Mouse (Mus musculus): ENCODE data around the gene Ppa2. TPM values are rescaled to one million over a fixed set of nuclear protein-coding genes. Genes with fewer than 3 reads are reported as not detected.
A peak's percentile ranks its signal among the peaks of the same experiment; 100 is the strongest.

Ppa2 gene
- 116 and 118 TPM in 2 replicates for polyA plus RNA-seq (2015; fragmentation: Nextera tagmentation; extraction: Ambion mirVana)

DNA sequence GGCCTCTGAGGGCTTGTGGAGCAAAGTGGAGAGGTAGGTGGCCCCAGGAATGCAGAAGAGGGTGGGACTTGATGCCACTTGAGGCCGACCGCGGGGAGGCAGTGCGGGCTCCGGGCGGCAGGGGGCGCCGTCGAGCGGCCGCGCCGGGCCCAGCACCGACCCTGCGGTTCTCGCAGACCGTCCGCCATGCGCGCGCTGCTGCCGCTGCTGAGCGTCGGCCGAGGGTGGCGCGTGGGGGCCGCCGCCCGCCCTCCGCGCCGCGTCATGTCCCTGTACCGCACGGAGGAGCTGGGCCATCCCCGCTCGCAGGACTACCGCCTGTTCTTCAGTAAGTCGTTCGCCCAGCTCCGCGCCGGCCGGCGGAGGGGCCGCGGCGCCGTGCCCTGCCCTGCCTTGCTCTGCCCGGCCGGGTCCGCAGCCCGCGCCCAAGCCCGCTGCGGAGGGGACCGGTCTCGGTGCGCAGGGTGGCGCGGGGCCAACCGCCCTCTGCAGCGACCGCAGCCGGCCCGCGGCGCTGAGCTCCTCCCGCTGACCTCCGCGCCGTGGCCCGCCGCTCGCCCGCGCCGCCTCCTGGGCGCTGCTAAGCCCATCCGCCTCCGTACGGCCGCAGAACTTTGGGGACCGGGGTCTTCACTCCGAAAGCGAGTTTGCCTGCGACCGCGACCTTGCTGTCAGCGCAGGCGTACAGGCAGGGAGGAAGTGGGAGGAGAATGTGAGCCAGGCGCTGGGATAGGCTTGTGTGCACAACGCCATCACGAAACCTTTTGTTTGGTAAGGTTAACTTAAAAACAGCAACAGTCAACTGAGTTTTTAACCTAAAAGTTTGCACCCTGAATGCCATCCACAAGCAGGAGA lies at the start of gene Ppa2:
Gene Ppa2 (plus strand): TSS at position 157 of the 855 bp plus-strand sequence.
- H3K4me2 ChIP-seq, result peak within 1 kb of the TSS; percentile 65
- H3K9me3 ChIP-seq, result no peaks in the 10 kb centered on the region
- under 1% methylated on average over 58 of the region's 95 CpGs for WGBS
- H3K27me3 ChIP-seq, result no peaks in the 10 kb centered on the region
- H3K9ac ChIP-seq, result peak within 1 kb of the TSS; percentile 92
- peak; percentile 95 for ATAC-seq (ENCODE audit: borderline replicate concordance, extremely low read depth, low FRiP score, low TSS enrichment)
- H3K36me3 ChIP-seq, result peaks cover 8% of the 10 kb centered on the region
- peak within 1 kb of the TSS; percentile 78 for H3K4me3 ChIP-seq
- H3K27ac ChIP-seq, result peak within 1 kb of the TSS; percentile 98
- 0 out of 2 replicates have a peak, but pooled peaks cover 5% of the 10 kb centered on the region for H3K4me1 ChIP-seq

DNA sequence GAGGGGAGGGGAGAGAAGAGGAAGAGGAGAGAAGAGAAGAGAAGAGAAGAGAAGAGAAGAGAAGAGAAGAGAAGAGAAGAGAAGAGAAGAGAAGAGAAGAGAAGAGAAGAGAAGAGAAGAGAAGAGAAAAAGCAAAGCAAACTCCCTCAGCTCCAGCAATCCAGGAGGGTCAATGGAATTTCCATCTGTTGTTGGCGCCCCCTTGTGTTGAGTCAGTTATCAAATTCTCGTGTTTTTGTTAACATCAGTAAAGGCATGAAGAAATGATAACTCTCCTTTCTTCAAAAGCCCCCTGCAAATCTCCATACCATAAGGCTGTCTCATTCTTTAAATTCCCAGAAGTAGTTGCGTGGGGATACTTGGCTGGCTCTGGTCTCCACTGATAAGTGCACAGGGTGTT lies 38.0 kb upstream of the Ppa2 start:
- Histone ChIP-seq H3K9me3 (no peaks in the 10 kb centered on the region), H3K4me3 (no peak overlapping the region), H3K36me3 (no peaks in the 10 kb centered on the region), H3K4me2 (no peak overlapping the region), H3K27ac (no peak overlapping the region), H3K4me1 (no peaks in the 10 kb centered on the region), H3K9ac (no peak overlapping the region), H3K27me3 (no peaks in the 10 kb centered on the region)
- ATAC-seq (ENCODE audit: borderline replicate concordance, extremely low read depth, low FRiP score, low TSS enrichment), result no peak
- WGBS, result 6% methylated on average over 3 of the region's 3 CpGs

DNA sequence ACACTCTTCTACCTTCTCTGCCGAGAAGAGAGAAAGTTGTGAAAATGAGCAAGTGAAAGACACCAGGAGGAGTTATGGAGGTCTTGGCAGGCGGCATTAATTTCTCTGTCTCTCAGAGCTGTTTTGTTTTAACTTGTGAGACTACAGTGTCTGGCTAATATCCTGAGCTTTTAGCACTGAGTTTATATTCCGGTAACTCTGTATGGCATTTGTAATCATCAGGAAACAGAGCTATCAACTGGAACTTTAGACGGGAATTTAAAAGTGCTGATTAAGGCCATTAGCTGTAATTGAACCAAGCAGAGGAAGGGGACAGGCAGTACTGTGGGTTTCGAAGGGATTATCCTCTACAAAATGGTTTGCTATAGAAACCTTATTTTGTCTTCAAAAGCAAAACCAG lies 25.3 kb upstream of the Ppa2 start:
- Histone ChIP-seq H3K4me2 (no peak overlapping the region), H3K9ac (no peak overlapping the region), H3K9me3 (no peaks in the 10 kb centered on the region), H3K36me3 (no peaks in the 10 kb centered on the region), H3K27me3 (no peaks in the 10 kb centered on the region), H3K4me3 (no peak overlapping the region), H3K27ac (no peak overlapping the region), H3K4me1 (no peaks in the 10 kb centered on the region)
- WGBS, result 53% methylated on average over 5 of the region's 5 CpGs
- no peak for ATAC-seq (ENCODE audit: borderline replicate concordance, extremely low read depth, low FRiP score, low TSS enrichment)

DNA sequence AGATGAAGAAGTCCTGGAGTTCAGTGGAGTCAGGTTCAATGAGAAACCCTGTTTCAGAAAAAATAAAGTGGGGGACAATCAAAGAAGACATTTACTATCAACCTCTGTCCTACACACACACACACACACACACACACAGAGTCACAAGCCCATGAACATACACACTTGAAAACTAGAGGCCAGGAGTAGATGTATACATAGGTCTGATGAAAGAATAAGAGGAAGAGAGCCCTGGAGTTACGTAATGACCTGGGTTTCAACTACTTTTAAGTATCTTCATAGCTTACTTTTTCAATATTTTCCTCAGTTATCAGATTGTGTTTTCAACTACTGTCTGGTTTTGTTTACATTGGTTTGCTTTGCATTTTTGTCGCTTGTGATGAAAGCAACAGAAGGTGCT lies 21.1 kb upstream of the Ppa2 start:
- 89% methylated on average over 2 of the region's 2 CpGs for WGBS

DNA sequence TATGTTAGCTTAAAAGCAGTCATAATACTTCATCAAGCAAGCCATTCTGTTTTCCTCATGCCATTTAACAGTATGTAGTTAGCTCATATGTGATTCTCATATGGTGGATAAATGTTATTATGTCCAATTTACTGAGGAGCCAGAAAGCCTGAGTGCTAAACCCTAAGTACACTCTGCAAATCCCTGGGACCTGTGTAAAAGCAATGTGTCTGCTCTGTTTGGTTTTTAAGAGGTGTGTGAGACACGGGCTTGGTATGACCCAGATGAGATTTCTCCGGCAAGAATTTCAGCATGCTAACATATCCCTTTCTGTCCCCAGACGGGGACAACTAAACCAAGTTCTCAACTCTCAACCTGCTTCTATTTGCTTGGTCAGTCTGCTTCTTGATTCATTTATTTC lies 5.6 kb upstream of the Ppa2 start:
- H3K9ac ChIP-seq, result no peak overlapping the region
- no peak overlapping the region for H3K4me2 ChIP-seq
- no peaks in the 10 kb centered on the region for H3K4me1 ChIP-seq
- H3K27me3 ChIP-seq, result no peaks in the 10 kb centered on the region
- peaks cover 7% of the 10 kb centered on the region for H3K36me3 ChIP-seq
- H3K9me3 ChIP-seq, result no peaks in the 10 kb centered on the region
- no peak overlapping the region for H3K27ac ChIP-seq
- no peak for ATAC-seq (ENCODE audit: borderline replicate concordance, extremely low read depth, low FRiP score, low TSS enrichment)
- 88% methylated on average over 3 of the region's 3 CpGs for WGBS
- H3K4me3 ChIP-seq, result no peak overlapping the region

More for the DNA sequence above, 21.1 kb upstream of the Ppa2 start:
- no peak overlapping the region for H3K4me3 ChIP-seq
- no peaks in the 10 kb centered on the region for H3K4me1 ChIP-seq
- no peak for ATAC-seq (ENCODE audit: borderline replicate concordance, extremely low read depth, low FRiP score, low TSS enrichment)
- no peaks in the 10 kb centered on the region for H3K36me3 ChIP-seq
- no peak overlapping the region for H3K4me2 ChIP-seq
- H3K27me3 ChIP-seq, result no peaks in the 10 kb centered on the region
- no peak overlapping the region for H3K9ac ChIP-seq
- H3K9me3 ChIP-seq, result no peaks in the 10 kb centered on the region
- no peak overlapping the region for H3K27ac ChIP-seq

DNA sequence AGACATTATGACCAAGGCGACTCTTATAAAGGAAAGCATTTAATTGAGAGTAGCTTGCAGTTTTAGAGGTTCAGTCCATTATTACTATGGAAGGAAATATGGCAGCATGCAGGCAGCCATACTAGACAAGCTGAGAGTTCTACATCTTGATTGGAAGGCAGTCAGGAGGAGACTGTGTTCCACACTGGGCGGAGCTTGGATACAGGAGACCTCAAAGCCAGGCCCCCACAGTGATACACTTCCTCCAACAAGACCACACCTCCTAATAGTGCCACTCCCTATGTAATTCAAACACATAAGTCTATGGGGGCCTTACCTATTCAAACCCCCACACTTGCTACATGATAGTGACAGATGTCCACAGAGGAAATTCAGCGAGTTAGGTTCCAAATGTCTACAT lies 1.5 kb upstream of the Ppa2 start:
- WGBS, result 96% methylated on average over 3 of the region's 3 CpGs
- Histone ChIP-seq H3K4me1 (0 out of 2 replicates have a peak, but pooled peaks cover 5% of the 10 kb centered on the region), H3K27me3 (no peaks in the 10 kb centered on the region), H3K9me3 (no peaks in the 10 kb centered on the region), H3K4me3 (no peak overlapping the region), H3K9ac (no peak overlapping the region), H3K27ac (no peak overlapping the region), H3K36me3 (peaks cover 8% of the 10 kb centered on the region), H3K4me2 (no peak overlapping the region)
- ATAC-seq (ENCODE audit: borderline replicate concordance, extremely low read depth, low FRiP score, low TSS enrichment), result no peak

DNA sequence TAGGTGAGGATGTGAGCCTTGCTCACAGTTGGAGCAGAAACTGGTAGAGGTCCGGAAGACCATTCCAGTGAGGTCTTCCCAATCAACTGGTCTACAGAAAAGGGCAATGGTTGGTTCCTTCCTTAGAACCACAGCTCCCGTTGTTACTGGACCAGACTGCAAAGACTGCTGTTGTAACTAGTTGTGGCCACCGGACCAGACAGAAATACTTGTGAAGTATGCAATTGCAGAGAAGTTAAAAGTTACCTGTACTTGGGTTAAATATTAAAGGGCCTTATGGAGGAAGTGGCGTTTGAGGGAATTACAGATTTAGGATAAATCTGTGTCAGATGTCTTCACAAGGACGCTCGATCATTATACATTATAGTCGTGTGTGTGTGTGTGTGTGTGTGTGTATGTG lies 551 bp upstream of the Ppa2 start:
- Histone ChIP-seq H3K4me2 (peak overlapping the region; percentile 65), H3K4me1 (0 out of 2 replicates have a peak, but pooled peaks cover 5% of the 10 kb centered on the region), H3K36me3 (peaks cover 8% of the 10 kb centered on the region), H3K4me3 (no peak overlapping the region), H3K27ac (no peak overlapping the region), H3K9me3 (no peaks in the 10 kb centered on the region), H3K27me3 (no peaks in the 10 kb centered on the region), H3K9ac (no peak overlapping the region)
- WGBS, result 87% methylated on average over 7 of the region's 7 CpGs
- no peak for ATAC-seq (ENCODE audit: borderline replicate concordance, extremely low read depth, low FRiP score, low TSS enrichment)

DNA sequence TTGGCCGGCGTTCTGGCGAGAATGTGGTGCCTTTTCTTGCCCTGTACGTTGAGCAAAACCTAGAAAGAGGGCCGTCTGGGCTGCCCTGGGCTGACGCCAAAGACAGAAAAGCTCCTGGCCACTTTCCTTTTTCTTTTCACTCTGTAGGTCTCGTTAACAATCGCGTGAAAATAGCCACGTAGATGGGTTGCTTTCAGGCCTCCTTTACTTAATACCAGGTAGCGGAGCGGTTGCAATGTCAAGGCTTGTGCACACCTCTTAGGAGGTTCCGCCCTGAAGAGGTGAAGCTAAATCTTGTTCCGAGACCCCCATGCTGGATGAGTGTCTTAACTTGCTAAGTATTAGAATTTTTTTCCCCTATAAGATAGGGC lies 884 bp downstream of the Ppa2 start:
- Histone ChIP-seq H3K9me3 (no peaks in the 10 kb centered on the region), H3K9ac (peak overlapping the region; percentile 92), H3K27ac (peak overlapping the region; percentile 98), H3K36me3 (peaks cover 8% of the 10 kb centered on the region), H3K4me2 (peak overlapping the region; percentile 65), H3K27me3 (no peaks in the 10 kb centered on the region), H3K4me1 (0 out of 2 replicates have a peak, but pooled peaks cover 5% of the 10 kb centered on the region), H3K4me3 (peak overlapping the region; percentile 78)
- 16% methylated on average over 14 of the region's 14 CpGs for WGBS
- no peak for ATAC-seq (ENCODE audit: borderline replicate concordance, extremely low read depth, low FRiP score, low TSS enrichment)

DNA sequence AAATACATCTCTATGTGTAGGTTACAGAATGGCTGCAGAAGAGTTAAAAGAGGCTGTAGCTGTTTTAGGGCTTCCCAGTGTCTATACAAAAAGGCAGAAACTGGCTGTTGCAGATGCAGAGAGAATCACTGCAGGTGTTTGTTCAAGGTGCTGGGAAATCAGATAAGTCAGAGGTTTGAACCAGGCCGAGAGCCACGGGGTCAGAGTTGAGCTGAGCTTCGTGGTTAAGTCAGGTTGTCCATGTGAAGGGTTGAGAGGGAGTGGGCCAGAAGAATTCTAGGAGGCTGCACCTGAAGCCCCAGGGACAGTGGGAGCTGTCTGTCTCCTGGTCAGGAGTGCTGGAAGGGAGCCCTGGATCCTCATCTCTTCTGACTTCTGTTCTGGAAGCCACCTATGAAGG lies 2.4 kb downstream of the Ppa2 start:
- 68% methylated on average over 3 of the region's 3 CpGs for WGBS
- Histone ChIP-seq H3K9me3 (no peaks in the 10 kb centered on the region), H3K27ac (no peak overlapping the region), H3K4me1 (0 out of 2 replicates have a peak, but pooled peaks cover 5% of the 10 kb centered on the region), H3K36me3 (peaks cover 8% of the 10 kb centered on the region), H3K9ac (no peak overlapping the region), H3K27me3 (no peaks in the 10 kb centered on the region), H3K4me2 (no peak overlapping the region), H3K4me3 (no peak overlapping the region)
- ATAC-seq (ENCODE audit: borderline replicate concordance, extremely low read depth, low FRiP score, low TSS enrichment), result no peak

DNA sequence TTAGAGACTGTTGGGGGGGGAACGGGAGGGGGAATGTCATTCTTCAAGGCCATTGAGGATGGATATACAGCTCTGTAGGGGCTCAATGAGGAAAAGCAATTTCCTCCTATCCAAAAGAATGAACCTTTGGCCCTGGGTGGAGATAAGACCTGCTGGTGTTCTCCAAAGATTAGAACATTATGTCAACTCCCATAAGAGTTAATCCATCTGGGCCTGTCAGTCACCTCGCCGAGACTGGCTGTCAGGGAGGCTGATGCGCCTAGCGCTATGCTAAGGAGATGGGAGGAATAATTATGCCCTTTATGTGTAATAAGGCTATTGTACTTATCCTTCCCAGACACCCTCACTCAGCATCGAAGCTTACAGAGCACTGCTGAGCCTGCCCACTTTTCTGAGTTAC lies 2.9 kb downstream of the Ppa2 start:
- H3K36me3 ChIP-seq, result peaks cover 8% of the 10 kb centered on the region
- no peak for ATAC-seq (ENCODE audit: borderline replicate concordance, extremely low read depth, low FRiP score, low TSS enrichment)
- no peaks in the 10 kb centered on the region for H3K9me3 ChIP-seq
- H3K4me2 ChIP-seq, result no peak overlapping the region
- H3K4me3 ChIP-seq, result no peak overlapping the region
- no peak overlapping the region for H3K27ac ChIP-seq
- WGBS, result 73% methylated on average over 6 of the region's 6 CpGs
- H3K27me3 ChIP-seq, result no peaks in the 10 kb centered on the region
- no peak overlapping the region for H3K9ac ChIP-seq
- H3K4me1 ChIP-seq, result 0 out of 2 replicates have a peak, but pooled peaks cover 5% of the 10 kb centered on the region

DNA sequence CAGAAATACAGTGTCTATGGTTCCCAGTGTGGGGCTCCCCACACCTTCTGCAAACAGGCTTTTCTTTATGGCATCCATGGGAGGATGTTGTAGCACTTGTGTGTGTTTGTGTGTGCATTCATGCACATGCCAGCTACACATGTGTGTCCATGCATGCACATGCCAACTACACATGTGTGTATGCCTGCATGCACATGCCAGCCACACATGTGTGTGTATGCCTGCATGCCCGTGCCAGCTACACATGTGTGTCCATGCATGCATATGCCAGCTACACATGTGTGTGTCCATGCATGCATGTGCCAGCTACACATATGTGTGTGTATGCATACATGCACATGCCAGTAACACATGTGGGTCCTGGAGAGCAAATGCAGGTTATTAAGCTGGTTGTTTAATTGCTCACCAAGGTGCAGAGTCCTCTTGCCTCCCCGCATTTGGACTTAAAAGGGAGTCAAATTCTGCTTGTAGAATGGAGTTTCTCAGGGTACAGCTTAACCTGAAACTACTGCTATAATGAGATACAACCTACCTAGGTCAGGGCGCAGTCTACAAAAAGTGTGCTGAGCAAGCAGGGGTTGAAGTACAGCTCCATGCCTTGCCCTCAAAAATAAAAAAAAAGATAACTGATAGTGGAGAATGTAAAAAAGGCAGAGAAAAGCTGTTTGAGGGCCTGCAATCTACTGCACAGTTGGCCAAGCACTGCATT lies 3.7 kb downstream of the Ppa2 start:
- Histone ChIP-seq H3K4me2 (no peak overlapping the region), H3K36me3 (peaks cover 5% of the 10 kb centered on the region), H3K9me3 (no peaks in the 10 kb centered on the region), H3K27ac (no peak overlapping the region), H3K27me3 (no peaks in the 10 kb centered on the region), H3K4me1 (0 out of 2 replicates have a peak, but pooled peaks cover 5% of the 10 kb centered on the region), H3K4me3 (no peak overlapping the region), H3K9ac (no peak overlapping the region)
- ATAC-seq (ENCODE audit: borderline replicate concordance, extremely low read depth, low FRiP score, low TSS enrichment), result no peak
- 95% methylated on average over 3 of the region's 3 CpGs for WGBS

DNA sequence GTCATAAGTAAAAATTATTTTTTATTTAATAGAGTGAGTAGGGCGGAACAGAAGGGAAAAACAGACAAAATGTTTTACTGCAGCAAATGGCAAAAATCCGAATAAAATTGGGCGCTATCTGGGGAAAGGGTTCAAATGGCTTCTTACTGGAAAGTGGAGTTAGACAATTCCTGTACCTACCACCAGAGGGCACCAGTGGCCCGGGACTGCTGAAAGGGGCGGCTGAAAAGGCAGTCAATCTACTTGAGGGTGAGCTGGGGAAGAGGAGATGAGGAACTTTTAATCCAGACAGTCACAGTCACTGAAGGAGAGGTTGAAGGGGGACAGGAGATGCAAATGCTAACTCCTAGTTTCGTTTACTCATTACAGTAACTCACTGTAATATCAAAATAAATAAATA lies 4.6 kb downstream of the Ppa2 start:
- Histone ChIP-seq H3K9me3 (no peaks in the 10 kb centered on the region), H3K9ac (no peak overlapping the region), H3K36me3 (no peaks in the 10 kb centered on the region), H3K27ac (no peak overlapping the region), H3K4me1 (0 out of 2 replicates have a peak, but pooled peaks cover 5% of the 10 kb centered on the region), H3K4me2 (no peak overlapping the region), H3K27me3 (no peaks in the 10 kb centered on the region), H3K4me3 (no peak overlapping the region)
- no peak for ATAC-seq (ENCODE audit: borderline replicate concordance, extremely low read depth, low FRiP score, low TSS enrichment)
- WGBS, result 35% methylated on average over 6 of the region's 6 CpGs
